Mouse (Mus musculus): ENCODE results near the gene 1700092M07Rik. TPM values are rescaled to one million over a fixed set of nuclear protein-coding genes. Genes with fewer than 3 reads are reported as not detected.

Gene 1700092M07Rik
- polyA plus RNA-seq, 1 experiment from 2014 or later: 3.1 TPM

GRCm38 (mm10) chr19:8722559-8722906 lies 18.0 kb upstream of the 1700092M07Rik start:
- WGBS: 3% methylated on average over 5 of the region's 5 CpGs
- Histone ChIP-seq H3K36me3 (ENCODE audit: control insufficient read depth, insufficient read depth, low read length) (peaks cover 10% of the 10 kb centered on the region; the same call in 1 of the 2 replicates), H3K4me2 (ENCODE audit: low read depth, low read length, severe bottlenecking) (peak overlapping the region; percentile 71), H3K4me3 (ENCODE audit: low read depth, low read length) (peak overlapping the region; percentile 89), H3K9ac (ENCODE audit: low read length) (peak overlapping the region; percentile 98), H3K4me1 (replicated peaks; ENCODE audit: control insufficient read depth, insufficient read depth, low read length) (peaks cover 12% of the 10 kb centered on the region), H3K9me3 (ENCODE audit: control insufficient read depth, low read length) (no peaks in the 10 kb centered on the region), H3K27me3 (ENCODE audit: control insufficient read depth, insufficient read depth, low read length) (no peaks in the 10 kb centered on the region), H3K27ac (ENCODE audit: low read depth, low read length) (peak overlapping the region; percentile 88)
- ATAC-seq (replicated peaks; ENCODE audit: low FRiP score): peak; percentile 9; the same call in 1 of the 2 replicates
- no peak for DNase-seq (ENCODE audit: low spot score)

GRCm38 (mm10) chr19:8722907-8723573 lies 17.5 kb upstream of the 1700092M07Rik start, which contains the start of gene Slc3a2:
Gene Slc3a2 (minus strand): TSS chr19:8723369.
- Histone ChIP-seq H3K36me3 (ENCODE audit: control insufficient read depth, insufficient read depth, low read length) (peaks cover 10% of the 10 kb centered on the region; the same call in 1 of the 2 replicates), H3K27ac (ENCODE audit: low read depth, low read length) (peak within 1 kb of the TSS; percentile 88), H3K4me1 (replicated peaks; ENCODE audit: control insufficient read depth, insufficient read depth, low read length) (peaks cover 12% of the 10 kb centered on the region), H3K9me3 (ENCODE audit: control insufficient read depth, low read length) (no peaks in the 10 kb centered on the region), H3K4me2 (ENCODE audit: low read depth, low read length, severe bottlenecking) (peak within 1 kb of the TSS; percentile 84), H3K4me3 (ENCODE audit: low read depth, low read length) (peak within 1 kb of the TSS; percentile 89), H3K9ac (ENCODE audit: low read length) (peak within 1 kb of the TSS; percentile 98), H3K27me3 (ENCODE audit: control insufficient read depth, insufficient read depth, low read length) (no peaks in the 10 kb centered on the region)
- ATAC-seq (replicated peaks; ENCODE audit: low FRiP score): peak; percentile 94
- DNase-seq (ENCODE audit: low spot score): peak; percentile 96
- WGBS: under 1% methylated on average over 50 of the region's 50 CpGs

- Histone ChIP-seq H3K4me1 (replicated peaks; ENCODE audit: control insufficient read depth, insufficient read depth, low read length) (peaks cover 12% of the 10 kb centered on the region), H3K4me3 (ENCODE audit: low read depth, low read length) (peak overlapping the region; percentile 89), H3K36me3 (ENCODE audit: control insufficient read depth, insufficient read depth, low read length) (peaks cover 10% of the 10 kb centered on the region; the same call in 1 of the 2 replicates), H3K27me3 (ENCODE audit: control insufficient read depth, insufficient read depth, low read length) (no peaks in the 10 kb centered on the region), H3K9me3 (ENCODE audit: control insufficient read depth, low read length) (no peaks in the 10 kb centered on the region), H3K27ac (ENCODE audit: low read depth, low read length) (peak overlapping the region; percentile 82), H3K4me2 (ENCODE audit: low read depth, low read length, severe bottlenecking) (peak overlapping the region; percentile 84), H3K9ac (ENCODE audit: low read length) (peak overlapping the region; percentile 98)
- WGBS: under 1% methylated on average over 20 of the region's 20 CpGs
- ATAC-seq (replicated peaks; ENCODE audit: low FRiP score): no peak
- no peak for DNase-seq (ENCODE audit: low spot score)
Measured at GRCm38 (mm10) chr19:8723574-8724346, 16.8 kb upstream of the 1700092M07Rik start.

- Histone ChIP-seq H3K9me3 (ENCODE audit: control insufficient read depth, low read length) (no peaks in the 10 kb centered on the region), H3K27ac (ENCODE audit: low read depth, low read length) (peak overlapping the region; percentile 82), H3K4me1 (replicated peaks; ENCODE audit: control insufficient read depth, insufficient read depth, low read length) (peaks cover 12% of the 10 kb centered on the region), H3K27me3 (ENCODE audit: control insufficient read depth, insufficient read depth, low read length) (no peaks in the 10 kb centered on the region), H3K4me3 (ENCODE audit: low read depth, low read length) (peak overlapping the region; percentile 89), H3K4me2 (ENCODE audit: low read depth, low read length, severe bottlenecking) (peak overlapping the region; percentile 84), H3K9ac (ENCODE audit: low read length) (peak overlapping the region; percentile 98), H3K36me3 (ENCODE audit: control insufficient read depth, insufficient read depth, low read length) (peaks cover 10% of the 10 kb centered on the region; the same call in 1 of the 2 replicates)
- WGBS: 7% methylated on average over 2 of the region's 2 CpGs
- DNase-seq (ENCODE audit: low spot score) (no peak), ATAC-seq (replicated peaks; ENCODE audit: low FRiP score) (no peak)
Measured at GRCm38 (mm10) chr19:8724392-8724791, 16.1 kb upstream of the 1700092M07Rik start.

- Histone ChIP-seq H3K27me3 (ENCODE audit: control insufficient read depth, insufficient read depth, low read length) (no peaks in the 10 kb centered on the region), H3K9ac (ENCODE audit: low read length) (peak overlapping the region; percentile 98), H3K4me3 (ENCODE audit: low read depth, low read length) (peak overlapping the region; percentile 89), H3K4me2 (ENCODE audit: low read depth, low read length, severe bottlenecking) (peak overlapping the region; percentile 84), H3K9me3 (ENCODE audit: control insufficient read depth, low read length) (no peaks in the 10 kb centered on the region), H3K4me1 (replicated peaks; ENCODE audit: control insufficient read depth, insufficient read depth, low read length) (peaks cover 12% of the 10 kb centered on the region), H3K27ac (ENCODE audit: low read depth, low read length) (peak overlapping the region; percentile 82; the same call in 1 of the 2 replicates), H3K36me3 (ENCODE audit: control insufficient read depth, insufficient read depth, low read length) (peaks cover 10% of the 10 kb centered on the region; the same call in 1 of the 2 replicates)
- no peak for ATAC-seq (replicated peaks; ENCODE audit: low FRiP score)
- 55% methylated on average over 4 of the region's 4 CpGs for WGBS
- no peak for DNase-seq (ENCODE audit: low spot score)
Measured at GRCm38 (mm10) chr19:8725081-8725613, 15.4 kb upstream of the 1700092M07Rik start.

- H3K4me2 ChIP-seq (ENCODE audit: low read depth, low read length, severe bottlenecking): no peak overlapping the region; the same call in 1 of the 2 replicates
- ATAC-seq (replicated peaks; ENCODE audit: low FRiP score): no peak
- no peak for DNase-seq (ENCODE audit: low spot score)
- H3K27me3 ChIP-seq (ENCODE audit: control insufficient read depth, insufficient read depth, low read length): no peaks in the 10 kb centered on the region
- H3K9ac ChIP-seq (ENCODE audit: low read length): no peak overlapping the region
- peaks cover 10% of the 10 kb centered on the region; the same call in 1 of the 2 replicates for H3K36me3 ChIP-seq (ENCODE audit: control insufficient read depth, insufficient read depth, low read length)
- H3K27ac ChIP-seq (ENCODE audit: low read depth, low read length): no peak overlapping the region
- no peak overlapping the region for H3K4me3 ChIP-seq (ENCODE audit: low read depth, low read length)
- WGBS: 18% methylated on average over 3 of the region's 3 CpGs
- H3K4me1 ChIP-seq (replicated peaks; ENCODE audit: control insufficient read depth, insufficient read depth, low read length): peaks cover 12% of the 10 kb centered on the region
- H3K9me3 ChIP-seq (ENCODE audit: control insufficient read depth, low read length): no peaks in the 10 kb centered on the region
Measured at GRCm38 (mm10) chr19:8726609-8727390, 13.7 kb upstream of the 1700092M07Rik start.

GRCm38 (mm10) chr19:8727495-8728114 lies 12.9 kb upstream of the 1700092M07Rik start:
- H3K27ac ChIP-seq (ENCODE audit: low read depth, low read length): no peak overlapping the region
- H3K27me3 ChIP-seq (ENCODE audit: control insufficient read depth, insufficient read depth, low read length): no peaks in the 10 kb centered on the region
- no peaks in the 10 kb centered on the region for H3K9me3 ChIP-seq (ENCODE audit: control insufficient read depth, low read length)
- DNase-seq (ENCODE audit: low spot score): no peak
- WGBS: 18% methylated on average over 5 of the region's 5 CpGs
- ATAC-seq (replicated peaks; ENCODE audit: low FRiP score): no peak
- H3K36me3 ChIP-seq (ENCODE audit: control insufficient read depth, insufficient read depth, low read length): peaks cover 10% of the 10 kb centered on the region; the same call in 1 of the 2 replicates
- peaks cover 8% of the 10 kb centered on the region for H3K4me1 ChIP-seq (replicated peaks; ENCODE audit: control insufficient read depth, insufficient read depth, low read length)
- H3K4me3 ChIP-seq (ENCODE audit: low read depth, low read length): no peak overlapping the region
- no peak overlapping the region for H3K4me2 ChIP-seq (ENCODE audit: low read depth, low read length, severe bottlenecking)
- no peak overlapping the region for H3K9ac ChIP-seq (ENCODE audit: low read length)
